Mouse (Mus musculus): ENCODE results near the gene Olfr1044.

- TF ChIP-seq EP300 (IDR thresholded peaks at IDR 0.05; ENCODE audit: low read depth) (no peak), CTCF (IDR thresholded peaks at IDR 0.05; ENCODE audit: low read depth) (no peak)
Observed at GRCm38 (mm10) chr2:86146632-86147031, 31.0 kb downstream of the Olfr1044 start, which contains the start of gene Olfr1040.
